26 mouse cellular contexts compared by ENCODE assay signal in genomic region chr6:128280472-128281145, GRCm38 (mm10). TPM values are rescaled to one million over a fixed set of nuclear protein-coding genes. Genes with fewer than 3 reads are reported as not detected.
A peak's percentile ranks its signal among the peaks of the same experiment; 100 is the strongest.
DNase-seq lines count a peak whose midpoint lies in the region; ATAC-seq and TF ChIP-seq lines count a peak whose summit lies in the region.
"Had no signal": no experiment of that assay in that cellular context is flagged by ENCODE, and none has a peak within 500 bp of the region (broad histone marks: within the 10 kb centered on the region; RNA-seq: fewer than 3 reads in every experiment).

No protein-coding gene starts in this region.

- 45% methylated on average over 14 of the region's 14 CpGs for WGBS in intestine, embryonic 16.5 days
- WGBS in limb, embryonic 10.5 days: 54% methylated on average over 14 of the region's 14 CpGs

- in situ Hi-C loops in CH12.LX (cut with MboI; ENCODE audit: low pct_ligation_motif_present, low pct_unique_long_range_greater_than_20kb, low sequenced_read_pairs): no loop called here

- H3K4me2 ChIP-seq in CH12.LX (ENCODE audit: insufficient read depth, low read depth, poor library complexity, severe bottlenecking): no peak overlapping the region
- no peak overlapping the region for H3K4me2 ChIP-seq in intestine, embryonic 16.5 days (ENCODE audit: low read depth, low read length)
- H3K4me2 ChIP-seq: hindbrain, embryonic 13.5 days; limb, embryonic 15.5 days; liver, embryonic 15.5 days; lung, embryonic 15.5 days; midbrain, embryonic 11.5 days; neural tube, embryonic 15.5 days; stomach, embryonic 15.5 days had no signal

- dilution Hi-C loops in CH12.LX (cut with MboI; ENCODE audit: extremely low pct_ligation_motif_present, extremely low pct_unique_long_range_greater_than_20kb, low sequenced_read_pairs): no loop called here

- no peak for TF ChIP-seq RAD21 in CH12.LX (IDR thresholded peaks at IDR 0.05; ENCODE audit: low read depth, low read length)

- no peak for TF ChIP-seq POLR2A in CH12.LX (IDR thresholded peaks at IDR 0.05; ENCODE audit: low read depth, low read length)

- H3K27me3 ChIP-seq in CH12.LX (replicated peaks): no peaks in the 10 kb centered on the region
- no peaks in the 10 kb centered on the region for H3K27me3 ChIP-seq in intestine, embryonic 16.5 days (replicated peaks; ENCODE audit: control insufficient read depth, insufficient read depth, low read length)
- no peaks in the 10 kb centered on the region for H3K27me3 ChIP-seq in limb, embryonic 10.5 days (ENCODE audit: low read depth, poor library complexity, severe bottlenecking)
- H3K27me3 ChIP-seq: limb, embryonic 15.5 days; liver, embryonic 15.5 days; lung, embryonic 15.5 days; neural tube, embryonic 15.5 days; stomach, embryonic 15.5 days had no signal

- H3K36me3 ChIP-seq in CH12.LX (replicated peaks in 1 of 2; ENCODE audit: control insufficient read depth in 1 of 2, insufficient read depth in 1 of 2, low read length in 1 of 2): no peaks in the 10 kb centered on the region
- H3K36me3 ChIP-seq in intestine, embryonic 16.5 days (ENCODE audit: control insufficient read depth, insufficient read depth, low read length): no peaks in the 10 kb centered on the region
- no peaks in the 10 kb centered on the region for H3K36me3 ChIP-seq in limb, embryonic 10.5 days
- H3K36me3 ChIP-seq: hindbrain, embryonic 13.5 days; limb, embryonic 15.5 days; liver, embryonic 15.5 days; lung, embryonic 15.5 days; neural tube, embryonic 15.5 days; stomach, embryonic 15.5 days had no signal

- no peak overlapping the region for H3K4me3 ChIP-seq in CH12.LX (replicated peaks in 1 of 3; ENCODE audit: low read depth in 2 of 3, low read length in 2 of 3, poor library complexity in 1 of 3)
- H3K4me3 ChIP-seq in intestine, embryonic 16.5 days (ENCODE audit: low read length): no peak overlapping the region
- H3K4me3 ChIP-seq in limb, embryonic 10.5 days: no peak overlapping the region
- H3K4me3 ChIP-seq: heart, adult 2 months; hindbrain, embryonic 13.5 days; limb, embryonic 15.5 days; liver, embryonic 15.5 days; lung, embryonic 15.5 days; neural tube, embryonic 15.5 days; stomach, embryonic 15.5 days had no signal

- no peak overlapping the region for H3K9ac ChIP-seq in CH12.LX (ENCODE audit: insufficient read depth, low read depth)
- H3K9ac ChIP-seq in intestine, embryonic 16.5 days (ENCODE audit: low read depth, low read length): no peak overlapping the region
- H3K9ac ChIP-seq: hindbrain, embryonic 13.5 days; limb, embryonic 15.5 days; liver, embryonic 15.5 days; lung, embryonic 15.5 days; neural tube, embryonic 15.5 days; stomach, embryonic 15.5 days had no signal

- no peaks in the 10 kb centered on the region for H3K79me2 ChIP-seq in CH12.LX (replicated peaks; ENCODE audit: control insufficient read depth, extremely low read depth, insufficient read depth, poor library complexity, severe bottlenecking)

- no peak for TF ChIP-seq EP300 in CH12.LX (IDR thresholded peaks at IDR 0.05; ENCODE audit: low read length)

- H3K9me3 ChIP-seq in CH12.LX (replicated peaks; ENCODE audit: low read length): no peaks in the 10 kb centered on the region
- no peaks in the 10 kb centered on the region for H3K9me3 ChIP-seq in intestine, embryonic 16.5 days (ENCODE audit: control insufficient read depth, low read length)
- no peaks in the 10 kb centered on the region for H3K9me3 ChIP-seq in limb, embryonic 10.5 days (replicated peaks)
- H3K9me3 ChIP-seq: hindbrain, embryonic 13.5 days; limb, embryonic 15.5 days; liver, embryonic 15.5 days; lung, embryonic 15.5 days; neural tube, embryonic 15.5 days; stomach, embryonic 15.5 days had no signal

- DNase-seq in 3134 (ENCODE audit: extremely low read depth, insufficient read length, low spot score): peak; percentile 76
- peak; percentile 8 for DNase-seq in CH12.LX (ENCODE audit: extremely low read depth)
- peak; percentile 95 for DNase-seq in R1 (ENCODE audit: low read depth, low spot score)
- DNase-seq in limb, embryonic 10.5 days (ENCODE audit: low spot score): no peak
- DNase-seq in B cell, adult 2 months: no peak
- no peak for DNase-seq in gastrocnemius, adult 18-20 months (ENCODE audit: low spot score)
- no peak for DNase-seq in gastrocnemius, postnatal 4 days (ENCODE audit: low spot score in 2 of 2)
- DNase-seq: cerebellum, adult 2 months; cerebellum, postnatal 25 days; gastrocnemius, postnatal 25 days; heart, adult 2 months; kidney, adult 8-10 months; right cerebral cortex, adult 18-20 months; right cerebral cortex, postnatal 4 days; thymus, adult 18-20 months; thymus, postnatal 36 days had no signal

- 0 out of 4 replicates have a peak, but pooled peaks cover 0 to 3% of the 10 kb centered on the region in 2 experiments for H3K4me1 ChIP-seq in CH12.LX (ENCODE audit: control insufficient read depth in 1 of 2, insufficient read depth in 2 of 2)
- peaks cover 15% of the 10 kb centered on the region for H3K4me1 ChIP-seq in intestine, embryonic 16.5 days (ENCODE audit: control insufficient read depth, insufficient read depth, low read length)
- peaks cover 27% of the 10 kb centered on the region for H3K4me1 ChIP-seq in limb, embryonic 10.5 days

- H3K27ac ChIP-seq in CH12.LX (ENCODE audit: insufficient read depth, low read depth): no peak overlapping the region
- peak overlapping the region; percentile 31; the same call in 1 of the 2 replicates for H3K27ac ChIP-seq in intestine, embryonic 16.5 days (ENCODE audit: low read length)
- H3K27ac ChIP-seq in limb, embryonic 10.5 days: no peak overlapping the region; the same call in 1 of the 2 replicates
- H3K27ac ChIP-seq: heart, adult 2 months; hindbrain, embryonic 13.5 days; limb, embryonic 15.5 days; liver, embryonic 15.5 days; lung, embryonic 15.5 days; neural tube, embryonic 15.5 days; stomach, embryonic 15.5 days had no signal

- ATAC-seq in intestine, embryonic 16.5 days: peak; percentile 22; the same call in 1 of the 2 replicates
- ATAC-seq: forebrain, embryonic 16.5 days had no signal

- TF ChIP-seq CTCF in CH12.LX (conservative IDR thresholded peaks at IDR 0.05 in 1 of 2, IDR thresholded peaks at IDR 0.05 in 1 of 2; ENCODE audit: low read depth in 2 of 2, low read length in 2 of 2): no peak

TF ChIP-seq in CH12.LX, 34 proteins besides CTCF, POLR2A, EP300 and RAD21:
- TF ChIP-seq TCF12 (IDR thresholded peaks at IDR 0.05; ENCODE audit: low read depth, low read length) (no peak), SIN3A (IDR thresholded peaks at IDR 0.05; ENCODE audit: low read length) (no peak), RCOR1 (conservative IDR thresholded peaks at IDR 0.05; ENCODE audit: low read depth, low read length) (no peak), GABPA (IDR thresholded peaks at IDR 0.05; ENCODE audit: insufficient replicate concordance, low read depth, low read length) (no peak), MAZ (IDR thresholded peaks at IDR 0.05; ENCODE audit: low read depth, low read length) (no peak), SMC3 (IDR thresholded peaks at IDR 0.05; ENCODE audit: low read depth, low read length) (no peak), KAT2A (IDR thresholded peaks at IDR 0.05; ENCODE audit: insufficient replicate concordance, low read length) (no peak), USF1 (IDR thresholded peaks at IDR 0.05; ENCODE audit: low read depth, low read length) (no peak), ETS1 (conservative IDR thresholded peaks at IDR 0.05; ENCODE audit: low read depth, low read length) (no peak), HCFC1 (IDR thresholded peaks at IDR 0.05; ENCODE audit: low read depth, low read length) (no peak), TBP (conservative IDR thresholded peaks at IDR 0.05; ENCODE audit: low read depth, low read length) (no peak), MAFK (IDR thresholded peaks at IDR 0.05; ENCODE audit: insufficient replicate concordance, low read length) (no peak), ZMIZ1 (IDR thresholded peaks at IDR 0.05; ENCODE audit: low read depth, low read length) (no peak), JUND (conservative IDR thresholded peaks at IDR 0.05; ENCODE audit: low read depth, low read length) (no peak), ZC3H11A (IDR thresholded peaks at IDR 0.05; ENCODE audit: low read depth, low read length) (no peak), CHD1 (IDR thresholded peaks at IDR 0.05; ENCODE audit: low read depth, low read length) (no peak), USF2 (conservative IDR thresholded peaks at IDR 0.05; ENCODE audit: low read depth, low read length) (no peak)
TF ChIP-seq in CH12.LX: peak in this region for 0.

RNA-seq across cellular contexts. Expression of gene Tead4, which starts 20.0 kb away (rescaled TPM):
- total RNA-seq in CH12.LX (2012; rRNA removed): not detected in 2 replicates
- total RNA-seq in CH12.LX (2014; rRNA removed): not detected in 2 replicates
- polyA plus RNA-seq in CH12.LX (2012; ENCODE audit: insufficient read length, low read depth): 0.15 TPM in 1 of 2 replicates, not detected in the other
- 2.1 and 2.3 TPM in 2 replicates for polyA plus RNA-seq in intestine, embryonic 16.5 days (2015; fragmentation: Nextera tagmentation; extraction: Ambion mirVana)
- polyA plus RNA-seq in limb, embryonic 10.5 days (2016; fragmentation: Nextera tagmentation; extraction: Ambion mirVana): 2.5 and 3.2 TPM in 2 replicates
- total RNA-seq in gastrocnemius, adult 18-20 months (2021): 10 to 100 TPM in 1 of 2 experiments, 1 to 10 TPM in 1; 6.2 to 11.1 TPM
- total RNA-seq in gastrocnemius, postnatal 4 days (2021): 10 to 100 TPM; 18.8 to 20.5 TPM
- total RNA-seq: megakaryocyte progenitor cell, adult 5-6 weeks had no signal

Comparison
In these comparisons a context has a peak if more than half of its experiments do, and no peak if none do; other contexts are left out.
1. DNase-seq: peak in 3134 (single experiment), CH12.LX (single experiment) and R1 (single experiment); none in limb, embryonic 10.5 days (single experiment), B cell, adult 2 months (0 of 2), gastrocnemius, adult 18-20 months (single experiment) and gastrocnemius, postnatal 4 days (0 of 2).
2. RNA of gene Tead4, which starts 20.0 kb away (total RNA-seq): 18.8 to 20.5 TPM in gastrocnemius, postnatal 4 days and 6.2 to 11.1 TPM in gastrocnemius, adult 18-20 months; not detected in CH12.LX; every median in the first group is over 4 times any median in the second.